Mouse (Mus musculus) cortical plate, adult 2 months (tissue): ENCODE results near the gene Susd1.

Source experiments
- CTCF ChIP-seq: fragments of 200-500 bp; IDR thresholded peaks from 2 replicates; pipeline ENCODE4 v1.5.1; 2011; ENCODE audit warnings: mild to moderate bottlenecking, control low read depth, low read length; ENCODE audit not compliant: insufficient read depth; ENCODE audit errors: extremely low read depth
- POLR2A ChIP-seq: fragments of 200-500 bp; IDR thresholded peaks from 2 replicates; pipeline ENCODE4 v1.6.1; 2011; ENCODE audit warnings: mild to moderate bottlenecking, low read length, control low read depth; ENCODE audit not compliant: insufficient read depth; ENCODE audit errors: extremely low read depth

DNA sequence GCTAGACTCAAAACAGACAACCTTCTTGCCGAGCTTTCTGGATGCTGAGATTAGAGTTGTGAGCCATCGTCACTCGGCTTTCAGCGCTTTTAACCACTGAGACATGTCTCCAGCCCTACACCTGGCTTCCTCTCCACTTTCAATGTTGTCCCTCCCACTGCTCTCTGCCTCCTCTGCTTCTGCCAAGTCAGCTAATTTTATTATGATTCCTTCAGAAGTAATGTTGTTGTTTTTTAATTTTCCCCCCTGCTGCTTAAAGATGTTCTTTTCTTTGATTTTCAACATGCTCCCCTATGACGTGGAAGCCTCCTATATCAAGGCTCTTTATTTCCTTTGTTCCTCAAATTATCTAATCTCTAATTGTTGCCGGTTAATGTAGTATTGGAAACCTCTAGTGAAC is 26.2 kb upstream of the Susd1 start:
- no peak for TF ChIP-seq CTCF
- no peak for TF ChIP-seq POLR2A
